Comparison of ENCODE assay signal across 8 mouse cellular contexts in the genomic region with DNA sequence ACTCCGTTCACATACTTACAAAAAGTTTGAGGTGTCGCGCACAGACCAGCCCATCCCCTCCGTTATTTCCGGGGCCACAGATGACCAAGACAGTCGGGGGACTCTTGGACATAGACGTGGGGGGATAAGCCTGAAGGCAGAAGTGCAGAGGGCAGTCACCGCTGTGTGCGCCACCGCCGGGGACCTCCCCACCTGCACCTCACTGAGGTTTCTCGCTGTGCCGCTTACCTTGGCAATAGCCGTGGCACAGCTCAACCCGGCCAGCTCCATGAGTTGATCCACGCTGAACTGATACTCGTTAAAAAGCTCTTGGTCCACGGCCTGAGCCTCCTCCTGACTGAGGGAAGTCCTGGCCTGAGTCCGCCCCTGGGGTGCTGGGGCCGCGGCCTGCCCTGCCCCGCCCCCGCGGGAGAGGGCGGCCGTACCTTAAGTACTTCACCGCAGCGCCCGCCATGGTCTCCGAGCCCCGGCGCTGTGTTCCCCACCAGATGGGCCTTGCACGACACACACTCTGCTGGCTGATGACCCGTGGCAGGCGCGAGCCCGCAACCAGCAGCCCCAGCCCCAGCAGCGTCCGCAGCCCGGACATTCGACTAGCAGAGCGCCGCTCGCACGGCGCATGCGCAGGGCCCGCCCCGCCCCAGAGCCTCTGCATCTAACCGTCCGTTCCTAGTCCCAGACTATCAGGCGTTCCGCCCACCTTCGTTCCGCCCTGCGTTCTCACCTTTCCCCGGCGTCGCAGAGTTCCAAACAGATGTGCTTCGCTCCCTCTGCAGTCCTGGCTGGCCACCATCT. TPM values are rescaled to one million over a fixed set of nuclear protein-coding genes. Genes with fewer than 3 reads are reported as not detected.
DNase-seq lines count a peak whose midpoint lies in the region; ATAC-seq and TF ChIP-seq lines count a peak whose summit lies in the region.

TSS of gene Naxe (minus strand) at position 594 of the 795 bp plus-strand sequence.

- peak; percentile 87 for TF ChIP-seq POLR2A in cortical plate, adult 2 months (IDR thresholded peaks at IDR 0.05; ENCODE audit: extremely low read depth, insufficient read depth, low read length)

- H3K4me3 ChIP-seq in cortical plate, adult 2 months (ENCODE audit: insufficient read depth, low read length), result peak within 1 kb of the TSS; percentile 77
- H3K4me3 ChIP-seq in megakaryocyte, embryonic 14.5 days (replicated peaks), result peak within 1 kb of the TSS; percentile 99

- H3K36me3 ChIP-seq in megakaryocyte, embryonic 14.5 days (replicated peaks; ENCODE audit: low read length), result peaks cover 40% of the 10 kb centered on the region

- H3K9me3 ChIP-seq in megakaryocyte, embryonic 14.5 days, result peaks cover 3% of the 10 kb centered on the region; the same call in 1 of the 2 replicates

- TF ChIP-seq CTCF in cortical plate, adult 2 months (IDR thresholded peaks at IDR 0.05; ENCODE audit: extremely low read depth, insufficient read depth, low read length), result no peak

- H3K27ac ChIP-seq in cortical plate, adult 2 months (ENCODE audit: insufficient read depth, low read length), result no peak within 1 kb of the TSS

- peak; percentile 87 for ATAC-seq in activated CD4-positive, CD25-positive, alpha-beta regulatory T cell, adult 4 months

- DNase-seq in gastrocnemius, adult 8-10 months (ENCODE audit: low spot score in 2 of 2), result peak; percentile 62 to 81
- peak; percentile 54 for DNase-seq in hindlimb bud, embryonic 11.5 days (ENCODE audit: extremely low spot score, low read depth, low spot score)
- peak; percentile 70 to 83 for DNase-seq in left cerebral cortex, adult 8-10 months (ENCODE audit: low spot score in 2 of 2)
- DNase-seq in right cerebral cortex, postnatal 10 days (ENCODE audit: low spot score in 2 of 2), result peak; percentile 90 to 91
- DNase-seq in urinary bladder, postnatal 25 days (ENCODE audit: low spot score), result peak; percentile 80

- H3K27me3 ChIP-seq in megakaryocyte, embryonic 14.5 days (replicated peaks), result peaks cover 8% of the 10 kb centered on the region

- H3K4me1 ChIP-seq in cortical plate, adult 2 months (ENCODE audit: control insufficient read depth, insufficient read depth, low read length), result peaks cover 2% of the 10 kb centered on the region; the same call in 1 of the 2 replicates
- peaks cover 20% of the 10 kb centered on the region for H3K4me1 ChIP-seq in megakaryocyte, embryonic 14.5 days

RNA-seq across cellular contexts. Expression of gene Naxe, which starts in this region (rescaled TPM):
- 10 to 100 TPM; 70.9 to 90.8 TPM for polyA plus RNA-seq in activated CD4-positive, CD25-positive, alpha-beta regulatory T cell, adult 4 months (2017; shearing (Covaris generic))
- polyA plus RNA-seq in cortical plate, adult 2 months (2012; rRNA removed), result 93.2 and 94.3 TPM in 2 replicates
- total RNA-seq in gastrocnemius, adult 8-10 months (2022), result 10 to 100 TPM; 49.1 to 56.1 (median 50.4) TPM
- 10 to 100 TPM; 75.8 to 85.5 (median 78.9) TPM for total RNA-seq in left cerebral cortex, adult 8-10 months (2022)
- 30.3 and 44.6 TPM in 2 replicates for polyA plus RNA-seq in megakaryocyte, embryonic 14.5 days (2012; ENCODE audit: insufficient read depth, low replicate concordance)
